Mouse (Mus musculus): ENCODE data around the gene Osbpl3.

GRCm38 (mm10) chr6:50445616-50446015 lies 10.4 kb downstream of the Osbpl3 start:
- TF ChIP-seq POLR2A (IDR thresholded peaks at IDR 0.05; ENCODE audit: borderline replicate concordance, low read depth, low read length) (no peak), CTCF (IDR thresholded peaks at IDR 0.05; ENCODE audit: low read depth, low read length) (no peak)
